Mouse (Mus musculus) midbrain, postnatal 0 days (tissue): Measurements from ENCODE around the gene Naxd. TPM values are rescaled to one million over a fixed set of nuclear protein-coding genes. Genes with fewer than 3 reads are reported as not detected.

Experiments used
- ATAC-seq: fragments of 200-750 bp; cut with Nextera tagmentation; 2 replicates; pipeline ENCODE4 v1.8.0; 2017; ENCODE audit warnings: moderate number of reproducible peaks, mild to moderate bottlenecking, moderate TSS enrichment, moderate library complexity; ENCODE audit not compliant: low FRiP score
- DNase-seq: peaks from one replicate; pipeline ENCODE4 v3.0.0-alpha.2; 2015; ENCODE audit warnings: low spot score
- H3K27ac ChIP-seq: fragments of 300-500 bp; sonication (generic); 2 replicates; pipeline ENCODE4 v1.5.1; 2014; ENCODE audit warnings: low read depth, mild to moderate bottlenecking, low read length, mixed read lengths
- H3K27me3 ChIP-seq: fragments of 300-500 bp; sonication (generic); 2 replicates; pipeline ENCODE4 v1.6.1; 2014; ENCODE audit warnings: low read length, control low read depth, mixed read lengths; ENCODE audit not compliant: insufficient read depth
- H3K36me3 ChIP-seq: fragments of 300-500 bp; sonication (generic); 2 replicates; pipeline ENCODE4 v1.6.1; 2014; ENCODE audit warnings: low read length, control low read depth, mixed read lengths; ENCODE audit not compliant: insufficient read depth
- H3K4me1 ChIP-seq: fragments of 300-500 bp; sonication (generic); 2 replicates; pipeline ENCODE4 v1.6.1; 2014; ENCODE audit warnings: mild to moderate bottlenecking, control low read depth, antibody characterized with exemption, low read length, mixed read lengths; ENCODE audit not compliant: insufficient read depth
- H3K4me2 ChIP-seq: fragments of 300-500 bp; sonication (generic); 2 replicates; pipeline ENCODE4 v1.6.1; 2014; ENCODE audit warnings: low read depth, mild to moderate bottlenecking, low read length, mixed read lengths; ENCODE audit not compliant: poor library complexity, severe bottlenecking
- H3K4me3 ChIP-seq: fragments of 300-500 bp; sonication (generic); 2 replicates; pipeline ENCODE4 v1.5.1; 2014; ENCODE audit warnings: low read depth, mild to moderate bottlenecking, low read length, moderate library complexity
- H3K9ac ChIP-seq: fragments of 300-500 bp; sonication (generic); replicated peaks from 2 replicates; pipeline ENCODE4 v1.6.1; 2014; ENCODE audit warnings: mild to moderate bottlenecking, low read length, moderate library complexity, mixed read lengths; ENCODE audit not compliant: poor library complexity, severe bottlenecking
- H3K9me3 ChIP-seq: fragments of 300-500 bp; sonication (generic); 2 replicates; pipeline ENCODE4 v1.6.1; 2016; ENCODE audit warnings: low read length, control low read depth
- CTCF ChIP-seq: IDR thresholded peaks from 2 replicates; pipeline ENCODE4 v1.5.1; 2016; ENCODE audit warnings: antibody characterized with exemption, mild to moderate bottlenecking
- WGBS: fragments of 180-500 bp; shearing (Covaris S2); extraction: QIAGEN DNeasy Blood & Tissue Kit; methylation state at CpG from one replicate; pipeline ENCODE4 v1.1.7; 2014; 5-methylcytosine and 5-hydroxymethylcytosine counted together
- polyA plus RNA-seq: library from polyadenylated mRNA; unstranded; fragments of >200 nt; fragmentation: Nextera tagmentation; extraction: Ambion mirVana; gene quantifications from 2 replicates; pipeline ENCODE4 v1.2.1, GENCODE M21; 2015
- total RNA-seq: library from RNA; depleted of rRNA; stranded (reverse); fragments of >200 nt; gene quantifications from 2 replicates; pipeline ENCODE4 v1.2.3, GENCODE M21; 2014

Naxd gene
- total and polyA plus RNA-seq, 2 experiments from 2014 or later: 88.6 to 106 TPM

- Histone ChIP-seq H3K4me2 (peak overlapping the region; percentile 15; the same call in 1 of the 2 replicates), H3K27me3 (peaks cover 52% of the 10 kb centered on the region), H3K4me3 (peak overlapping the region; percentile 15; the same call in 1 of the 2 replicates), H3K9ac (no peak overlapping the region), H3K9me3 (no peaks in the 10 kb centered on the region), H3K27ac (no peak overlapping the region), H3K4me1 (peaks cover 10% of the 10 kb centered on the region; the same call in 1 of the 2 replicates), H3K36me3 (no peaks in the 10 kb centered on the region)
- DNase-seq: peak; percentile 22
- WGBS: 11% methylated on average over 24 of the region's 24 CpGs
- no peak for ATAC-seq
- TF ChIP-seq CTCF: no peak
Measured at GRCm38 (mm10) chr8:11476338-11477177, 20.7 kb upstream of the Naxd start.

DNA sequence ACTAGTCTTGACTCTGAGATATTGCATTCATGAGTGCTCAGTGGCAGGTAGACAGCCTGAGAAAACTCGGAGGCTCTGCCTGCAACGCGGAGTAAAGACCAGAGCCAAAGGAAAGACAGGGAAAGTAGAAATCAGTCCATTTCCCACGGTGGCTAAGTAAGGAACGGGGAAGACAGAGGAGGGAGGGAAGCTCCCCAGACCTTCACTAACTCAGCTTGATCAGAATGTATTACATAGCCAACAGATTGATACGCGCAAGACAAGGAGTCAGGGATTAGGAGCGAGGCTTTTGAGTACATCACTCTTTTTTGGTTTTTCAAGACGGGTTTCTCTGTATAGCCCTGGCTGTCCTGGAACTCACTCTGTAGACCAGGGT, 20.1 kb upstream of the Naxd start:
- WGBS: 6% methylated on average over 9 of the region's 9 CpGs
- peaks cover 52% of the 10 kb centered on the region for H3K27me3 ChIP-seq
- no peak overlapping the region for H3K9ac ChIP-seq
- DNase-seq: no peak
- H3K4me1 ChIP-seq: peaks cover 10% of the 10 kb centered on the region; the same call in 1 of the 2 replicates
- H3K4me3 ChIP-seq: peak overlapping the region; percentile 15; the same call in 1 of the 2 replicates
- no peaks in the 10 kb centered on the region for H3K36me3 ChIP-seq
- no peak for ATAC-seq
- no peaks in the 10 kb centered on the region for H3K9me3 ChIP-seq
- peak overlapping the region; percentile 15; the same call in 1 of the 2 replicates for H3K4me2 ChIP-seq
- TF ChIP-seq CTCF: no peak
- H3K27ac ChIP-seq: no peak overlapping the region

DNA sequence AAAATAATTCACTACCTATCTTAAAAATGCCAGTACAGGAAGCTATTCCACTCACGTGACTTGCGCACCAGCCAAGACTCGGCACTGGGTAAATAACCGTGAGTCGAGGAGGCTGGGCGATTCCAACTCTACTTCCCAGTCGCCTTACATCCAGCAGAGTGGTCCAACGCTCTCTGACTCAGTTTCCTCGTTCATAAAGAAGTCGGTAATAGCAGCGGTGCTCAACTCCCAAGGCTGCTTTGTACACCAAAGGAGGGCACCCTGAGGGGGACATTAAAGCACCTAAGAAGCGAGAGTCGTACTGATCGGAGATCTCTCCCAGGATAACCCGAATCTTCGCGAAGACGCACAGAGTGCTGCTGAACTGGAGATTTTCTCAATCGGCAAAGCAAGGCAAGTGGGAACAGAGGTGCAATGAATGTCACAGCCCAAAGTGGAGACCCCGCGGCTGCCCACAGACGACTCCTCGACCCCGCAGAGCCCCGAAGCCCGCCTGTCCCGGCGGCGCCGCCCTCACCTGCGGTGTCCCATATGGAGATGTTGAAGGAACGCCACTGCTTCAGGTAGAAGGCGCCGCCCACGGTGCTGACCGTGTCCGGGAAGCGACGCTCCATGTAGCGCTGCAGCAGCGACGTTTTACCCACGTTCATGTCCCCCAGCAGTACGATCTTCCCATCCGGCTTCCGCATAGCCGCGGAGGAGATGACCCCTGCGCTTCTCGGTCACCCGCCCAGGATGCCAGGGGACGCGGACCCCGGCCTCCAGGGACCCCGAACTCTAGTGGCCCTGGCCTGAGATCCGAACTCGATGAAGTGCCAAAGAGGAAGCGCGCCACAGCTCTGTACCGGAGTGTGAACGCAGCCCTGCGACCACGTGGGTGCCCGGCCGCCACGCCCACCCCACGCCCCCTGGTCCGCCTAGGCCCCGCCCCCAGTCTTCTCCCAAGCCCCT, 19.2 kb upstream of the Naxd start, which contains the start of gene Rab20:
Gene Rab20, minus strand, starts transcription at position 900 of the 951 bp plus-strand sequence.
- peaks cover 52% of the 10 kb centered on the region for H3K27me3 ChIP-seq
- H3K9me3 ChIP-seq: no peaks in the 10 kb centered on the region
- peak; percentile 66 for ATAC-seq
- H3K27ac ChIP-seq: no peak within 1 kb of the TSS
- H3K9ac ChIP-seq: 0 out of 2 replicates have a peak within 1 kb of the TSS, but pooled peaks have one; percentile 44
- H3K4me2 ChIP-seq: peak within 1 kb of the TSS; percentile 92
- peak; percentile 21 for DNase-seq
- under 1% methylated on average over 61 of the region's 69 CpGs for WGBS
- H3K4me3 ChIP-seq: peak within 1 kb of the TSS; percentile 46
- no peaks in the 10 kb centered on the region for H3K36me3 ChIP-seq
- peaks cover 10% of the 10 kb centered on the region; the same call in 1 of the 2 replicates for H3K4me1 ChIP-seq
- no peak for TF ChIP-seq CTCF

GRCm38 (mm10) chr8:11478807-11479527, 18.3 kb upstream of the Naxd start:
- no peaks in the 10 kb centered on the region for H3K36me3 ChIP-seq
- peaks cover 10% of the 10 kb centered on the region; the same call in 1 of the 2 replicates for H3K4me1 ChIP-seq
- H3K9ac ChIP-seq: no peak overlapping the region
- DNase-seq (no peak), ATAC-seq (no peak)
- no peak for TF ChIP-seq CTCF
- no peaks in the 10 kb centered on the region for H3K9me3 ChIP-seq
- H3K4me2 ChIP-seq: peak overlapping the region; percentile 92
- WGBS: 5% methylated on average over 22 of the region's 23 CpGs
- H3K27me3 ChIP-seq: peaks cover 52% of the 10 kb centered on the region
- H3K4me3 ChIP-seq: peak overlapping the region; percentile 46
- H3K27ac ChIP-seq: no peak overlapping the region

- Histone ChIP-seq H3K4me3 (no peak overlapping the region), H3K9me3 (no peaks in the 10 kb centered on the region), H3K9ac (no peak overlapping the region), H3K36me3 (no peaks in the 10 kb centered on the region), H3K4me1 (peaks cover 10% of the 10 kb centered on the region; the same call in 1 of the 2 replicates), H3K4me2 (no peak overlapping the region), H3K27ac (no peak overlapping the region), H3K27me3 (peaks cover 49% of the 10 kb centered on the region)
- no peak for TF ChIP-seq CTCF
- DNase-seq (no peak), ATAC-seq (no peak)
- 11% methylated on average over 14 of the region's 14 CpGs for WGBS
Measured at GRCm38 (mm10) chr8:11479591-11479990, 17.7 kb upstream of the Naxd start.
